Mouse (Mus musculus) effector memory CD4-positive, alpha-beta T cell, adult 7 months (primary cell): ENCODE data around the gene Echdc3. TPM values are rescaled to one million over a fixed set of nuclear protein-coding genes. Genes with fewer than 3 reads are reported as not detected.

Source experiments
- polyA plus RNA-seq: library from polyadenylated mRNA; unstranded; fragments of 100-300 nt; shearing (Covaris generic); gene quantifications from one replicate; pipeline ENCODE4 v1.2.1, GENCODE M21; 2017

The Echdc3 gene
- not detected for polyA plus RNA-seq

GRCm38 (mm10) chr2:6212724-6213511, at the start of gene Echdc3:
TSS of gene Echdc3 (minus strand) at chr2:6213033.

Other genes with a start within 250 kb of the Echdc3 start
- 1.2 TPM for gene Proser2, start 82.8 kb downstream of the Echdc3 start, polyA plus RNA-seq
- gene Usp6nl, start 109.6 kb upstream of the Echdc3 start, polyA plus RNA-seq: 24.1 TPM